Mouse (Mus musculus): ENCODE measurements around the gene Prrc2c. TPM values are rescaled to one million over a fixed set of nuclear protein-coding genes. Genes with fewer than 3 reads are reported as not detected.
A peak's percentile ranks its signal among the peaks of the same experiment; 100 is the strongest.
"Not testable (repeated sequence)": the region's sequence is repeated elsewhere in the genome, so short reads cannot be mapped to it uniquely, and the experiment has no call there.

Prrc2c gene
- polyA plus RNA-seq (2016; fragmentation: Nextera tagmentation; extraction: Ambion mirVana): 89.0 and 100 TPM in 2 replicates

- H3K36me3 ChIP-seq: no peaks in the 10 kb centered on the region
- peak; percentile 98 for DNase-seq (ENCODE audit: low spot score)
- no peaks in the 10 kb centered on the region for H3K9me3 ChIP-seq
- peak within 1 kb of the TSS; percentile 99 for H3K27ac ChIP-seq
- H3K27me3 ChIP-seq (ENCODE audit: insufficient read depth, poor library complexity, severe bottlenecking): no peaks in the 10 kb centered on the region
- H3K4me3 ChIP-seq: peak within 1 kb of the TSS; percentile 99
- WGBS: 1% methylated on average over 36 of the region's 36 CpGs
- peaks cover 11% of the 10 kb centered on the region for H3K4me1 ChIP-seq
These were observed at the start of gene Prrc2c for GRCm38 (mm10) chr1:162740401-162740835. Gene Prrc2c (minus strand): TSS chr1:162740556.

DNA sequence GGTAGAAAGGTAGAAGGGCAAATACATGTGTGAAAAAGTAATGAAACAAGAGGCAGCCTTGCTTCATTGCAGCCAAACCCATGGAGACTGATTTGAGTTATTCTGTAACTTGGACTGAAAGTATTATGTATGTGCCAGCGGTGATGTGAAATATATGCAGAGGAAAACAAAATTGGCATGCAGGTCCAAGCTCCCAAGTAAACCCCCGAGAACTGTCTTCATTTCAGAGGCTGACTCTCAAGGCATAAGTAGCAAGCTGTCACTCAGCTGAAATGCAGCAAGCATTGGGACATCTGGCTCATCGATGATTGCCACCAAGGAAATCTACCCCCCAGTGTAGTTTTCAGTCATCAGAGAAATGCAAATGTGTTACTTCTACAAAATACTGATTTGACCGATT lies 44.9 kb upstream of the Prrc2c start:
- Histone ChIP-seq H3K36me3 (no peaks in the 10 kb centered on the region), H3K4me1 (no peaks in the 10 kb centered on the region), H3K9me3 (no peaks in the 10 kb centered on the region), H3K27me3 (ENCODE audit: insufficient read depth, poor library complexity, severe bottlenecking) (no peaks in the 10 kb centered on the region), H3K27ac (no peak overlapping the region), H3K4me3 (no peak overlapping the region)
- DNase-seq (ENCODE audit: low spot score): no peak
- WGBS: 80% methylated on average over 4 of the region's 4 CpGs

GRCm38 (mm10) chr1:162783669-162784248 lies 43.4 kb upstream of the Prrc2c start:
- WGBS: 82% methylated on average over 7 of the region's 7 CpGs
- no peak for DNase-seq (ENCODE audit: low spot score)
- no peaks in the 10 kb centered on the region for H3K27me3 ChIP-seq (ENCODE audit: insufficient read depth, poor library complexity, severe bottlenecking)
- H3K4me3 ChIP-seq: no peak overlapping the region
- H3K9me3 ChIP-seq: no peaks in the 10 kb centered on the region
- no peak overlapping the region for H3K27ac ChIP-seq
- no peaks in the 10 kb centered on the region for H3K4me1 ChIP-seq
- H3K36me3 ChIP-seq: no peaks in the 10 kb centered on the region

DNA sequence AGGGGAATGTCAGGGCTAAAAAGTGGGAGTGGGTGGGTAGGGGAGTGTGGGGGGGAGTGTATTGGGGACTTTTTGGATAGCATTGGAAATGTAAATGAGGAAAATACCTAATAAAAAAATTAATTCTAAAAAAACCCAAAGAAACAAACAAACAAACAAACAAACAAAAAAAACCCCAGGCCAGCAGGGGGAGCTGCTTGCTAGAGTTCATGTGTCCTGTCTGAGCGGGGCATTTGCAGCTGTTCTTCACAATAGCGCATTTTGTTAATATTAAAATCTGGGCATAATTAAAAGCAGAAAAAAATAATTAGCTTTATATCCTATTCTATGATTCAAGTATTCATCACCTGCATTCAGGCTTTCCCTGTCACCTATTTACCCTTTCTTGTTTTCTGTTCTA lies 40.7 kb upstream of the Prrc2c start:
- 86% methylated on average over 2 of the region's 2 CpGs for WGBS
- not testable (repeated sequence) for H3K36me3 ChIP-seq; H3K4me1 ChIP-seq; H3K9me3 ChIP-seq; H3K27ac ChIP-seq; H3K4me3 ChIP-seq; DNase-seq (ENCODE audit: low spot score); H3K27me3 ChIP-seq (ENCODE audit: insufficient read depth, poor library complexity, severe bottlenecking)

DNA sequence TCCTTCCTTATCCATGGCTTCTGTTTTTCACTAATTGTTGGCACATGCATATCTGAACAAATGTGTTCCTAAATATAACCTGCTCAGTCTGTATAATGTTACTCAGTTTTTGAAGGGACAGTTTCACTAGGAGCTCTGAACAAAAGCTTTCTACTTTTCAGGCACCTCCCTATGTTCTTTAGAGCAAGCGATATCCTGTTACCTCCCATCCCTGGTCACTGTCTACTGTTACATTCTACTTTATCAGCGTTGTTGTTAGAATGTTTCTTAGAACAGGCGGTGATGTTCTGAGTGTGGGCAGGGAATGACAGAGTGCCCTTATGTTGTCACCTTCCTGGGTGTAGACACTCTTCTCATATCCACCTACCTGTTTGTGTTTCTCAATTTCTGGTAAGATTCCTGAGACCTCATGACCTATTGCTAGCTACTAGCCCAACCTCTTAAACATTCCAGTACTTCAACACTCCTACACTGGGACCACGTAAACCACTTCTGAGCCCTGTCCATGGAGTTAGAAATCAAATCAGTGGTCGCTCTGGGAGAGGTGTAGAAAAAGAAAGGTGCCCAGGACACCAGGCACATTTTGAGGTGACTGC lies 37.7 kb upstream of the Prrc2c start:
- H3K36me3 ChIP-seq: no peaks in the 10 kb centered on the region
- no peak overlapping the region for H3K4me3 ChIP-seq
- H3K27me3 ChIP-seq (ENCODE audit: insufficient read depth, poor library complexity, severe bottlenecking): no peaks in the 10 kb centered on the region
- peaks cover 4% of the 10 kb centered on the region; the same call in 1 of the 2 replicates for H3K4me1 ChIP-seq
- H3K27ac ChIP-seq: no peak overlapping the region
- no peak for DNase-seq (ENCODE audit: low spot score)
- WGBS: 61% methylated on average over 5 of the region's 5 CpGs
- no peaks in the 10 kb centered on the region for H3K9me3 ChIP-seq

DNA sequence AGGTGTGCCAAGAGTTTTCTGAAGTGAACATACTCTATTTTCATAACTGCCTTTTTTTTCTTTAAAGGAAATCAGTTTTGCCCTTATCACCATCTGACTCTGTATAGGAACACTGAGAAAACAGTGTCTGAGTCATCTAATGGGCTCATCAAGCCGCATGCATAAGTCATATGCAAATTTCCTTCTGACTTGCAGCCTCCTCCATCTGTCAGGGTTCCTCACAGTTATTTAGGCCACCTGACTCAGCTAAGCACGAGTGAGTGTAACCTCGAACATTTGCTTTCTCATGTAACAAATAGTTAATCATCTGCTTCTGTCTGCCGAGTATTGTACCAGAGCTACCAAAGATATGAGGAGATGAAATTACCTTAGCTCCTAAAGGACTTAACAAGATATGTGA lies 33.3 kb upstream of the Prrc2c start:
- 77% methylated on average over 4 of the region's 4 CpGs for WGBS
- Histone ChIP-seq H3K27ac (no peak overlapping the region), H3K4me1 (peaks cover 4% of the 10 kb centered on the region; the same call in 1 of the 2 replicates), H3K9me3 (no peaks in the 10 kb centered on the region), H3K27me3 (ENCODE audit: insufficient read depth, poor library complexity, severe bottlenecking) (no peaks in the 10 kb centered on the region), H3K36me3 (no peaks in the 10 kb centered on the region), H3K4me3 (no peak overlapping the region)
- no peak for DNase-seq (ENCODE audit: low spot score)

DNA sequence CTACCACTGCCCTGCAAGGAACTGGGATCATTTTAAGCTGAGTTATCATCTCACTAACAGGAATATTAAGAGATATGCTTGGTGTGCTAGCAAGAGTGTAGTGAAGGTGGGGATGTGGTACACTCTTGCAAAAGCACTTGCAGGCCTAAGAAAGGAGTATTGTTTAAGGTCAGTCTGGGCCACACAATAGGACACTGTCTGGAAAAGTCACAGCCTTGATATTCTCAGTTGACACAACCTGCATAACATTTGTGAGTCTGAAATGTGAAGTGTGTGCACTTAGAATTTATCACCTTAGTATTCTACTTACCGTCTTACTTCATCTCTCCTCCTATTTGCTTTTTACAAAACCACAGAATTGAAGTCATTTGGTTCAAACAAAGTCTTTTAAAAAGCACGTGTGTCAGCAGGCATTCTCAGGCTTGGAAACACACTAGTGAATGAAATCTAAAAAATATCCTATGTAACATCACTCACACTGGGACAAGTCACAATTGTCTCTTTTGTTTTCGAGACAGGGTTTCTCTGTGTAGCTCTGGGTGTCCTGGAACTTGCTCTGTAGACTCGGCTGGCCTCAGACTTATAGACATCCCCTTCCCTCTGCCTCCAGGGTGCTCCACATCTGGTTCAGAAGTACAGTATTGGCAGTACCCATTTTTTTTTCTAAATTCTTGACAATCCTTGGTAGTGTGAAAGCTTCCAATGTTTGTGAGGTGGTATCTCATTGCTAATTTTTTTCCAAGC lies 31.4 kb upstream of the Prrc2c start:
- Histone ChIP-seq H3K4me3 (no peak overlapping the region), H3K36me3 (no peaks in the 10 kb centered on the region), H3K9me3 (no peaks in the 10 kb centered on the region), H3K27me3 (ENCODE audit: insufficient read depth, poor library complexity, severe bottlenecking) (no peaks in the 10 kb centered on the region), H3K27ac (no peak overlapping the region), H3K4me1 (no peaks in the 10 kb centered on the region)
- DNase-seq (ENCODE audit: low spot score): no peak
- 72% methylated on average over 4 of the region's 4 CpGs for WGBS

DNA sequence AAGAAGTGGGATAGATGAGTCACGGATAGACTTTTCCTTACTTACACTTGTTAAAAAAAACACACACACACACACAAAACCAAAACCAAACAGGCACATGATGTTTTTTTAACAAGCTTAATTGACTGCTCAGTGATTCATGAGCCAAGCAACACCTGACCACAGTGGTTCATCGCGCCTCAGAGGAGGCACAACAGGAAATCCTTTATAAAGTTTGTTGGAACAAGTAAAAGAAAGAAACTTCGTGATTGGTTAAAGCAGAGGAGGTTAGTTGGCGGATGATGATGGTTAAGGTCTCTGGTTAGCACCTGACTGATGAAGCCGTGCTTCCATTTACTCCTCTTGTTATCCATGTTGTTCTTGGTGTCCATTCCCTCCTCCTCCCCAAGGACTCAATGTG lies 11.7 kb upstream of the Prrc2c start:
- H3K9me3 ChIP-seq: no peaks in the 10 kb centered on the region
- H3K27me3 ChIP-seq (ENCODE audit: insufficient read depth, poor library complexity, severe bottlenecking): no peaks in the 10 kb centered on the region
- no peak overlapping the region for H3K27ac ChIP-seq
- no peaks in the 10 kb centered on the region for H3K4me1 ChIP-seq
- no peak for DNase-seq (ENCODE audit: low spot score)
- no peak overlapping the region for H3K4me3 ChIP-seq
- 83% methylated on average over 6 of the region's 6 CpGs for WGBS
- H3K36me3 ChIP-seq: no peaks in the 10 kb centered on the region

GRCm38 (mm10) chr1:162749607-162750006 lies 9.3 kb upstream of the Prrc2c start:
- H3K27me3 ChIP-seq (ENCODE audit: insufficient read depth, poor library complexity, severe bottlenecking): no peaks in the 10 kb centered on the region
- no peaks in the 10 kb centered on the region for H3K36me3 ChIP-seq
- H3K4me1 ChIP-seq: no peaks in the 10 kb centered on the region
- WGBS: 76% methylated on average over 7 of the region's 7 CpGs
- DNase-seq (ENCODE audit: low spot score): no peak
- no peaks in the 10 kb centered on the region for H3K9me3 ChIP-seq
- H3K4me3 ChIP-seq: no peak overlapping the region
- H3K27ac ChIP-seq: no peak overlapping the region

GRCm38 (mm10) chr1:162748761-162749160 lies 8.4 kb upstream of the Prrc2c start:
- Histone ChIP-seq H3K4me1 (no peaks in the 10 kb centered on the region), H3K4me3 (no peak overlapping the region), H3K36me3 (no peaks in the 10 kb centered on the region), H3K9me3 (no peaks in the 10 kb centered on the region), H3K27ac (no peak overlapping the region), H3K27me3 (ENCODE audit: insufficient read depth, poor library complexity, severe bottlenecking) (no peaks in the 10 kb centered on the region)
- no peak for DNase-seq (ENCODE audit: low spot score)
- WGBS: 80% methylated on average over 5 of the region's 5 CpGs

DNA sequence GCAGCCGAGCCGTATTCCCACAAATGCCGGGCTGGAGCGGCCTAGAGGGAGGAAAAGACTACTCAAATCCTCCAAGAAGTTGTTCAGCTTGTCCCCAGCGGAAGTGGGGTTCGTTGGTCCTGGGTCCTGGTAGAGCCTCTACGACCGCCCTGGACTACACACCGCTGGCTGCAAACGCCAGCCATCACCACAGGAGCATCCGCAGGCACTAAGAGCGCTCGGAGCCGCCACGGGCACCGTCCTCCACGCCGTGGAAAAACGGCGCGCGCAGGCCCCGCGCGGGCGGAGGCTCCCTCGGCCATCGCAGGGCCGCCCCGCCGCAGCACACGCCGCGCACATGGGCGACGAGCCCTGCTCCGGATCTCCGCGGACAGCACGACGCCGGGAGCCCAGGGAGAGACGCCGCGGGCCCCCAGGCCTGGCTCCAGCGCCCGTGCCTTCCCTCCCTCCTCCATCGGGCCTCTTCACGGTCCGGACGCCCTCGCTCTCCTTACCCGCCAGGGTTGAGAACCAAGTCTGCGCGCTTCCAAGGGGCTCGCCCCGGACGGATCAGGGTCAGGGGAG lies 443 bp downstream of the Prrc2c start:
- DNase-seq (ENCODE audit: low spot score): peak; percentile 82
- WGBS: under 1% methylated on average over 58 of the region's 58 CpGs
- peak overlapping the region; percentile 99 for H3K4me3 ChIP-seq

GRCm38 (mm10) chr1:162739406-162739805 lies 950 bp downstream of the Prrc2c start:
- Histone ChIP-seq H3K9me3 (no peaks in the 10 kb centered on the region), H3K27me3 (ENCODE audit: insufficient read depth, poor library complexity, severe bottlenecking) (no peaks in the 10 kb centered on the region), H3K4me1 (peaks cover 11% of the 10 kb centered on the region), H3K27ac (peak overlapping the region; percentile 99), H3K36me3 (no peaks in the 10 kb centered on the region), H3K4me3 (peak overlapping the region; percentile 99)
- no peak for DNase-seq (ENCODE audit: low spot score)
- WGBS: 0% methylated on average over 10 of the region's 10 CpGs

More for the DNA sequence above, 443 bp downstream of the Prrc2c start:
- Histone ChIP-seq H3K27ac (peak overlapping the region; percentile 99), H3K9me3 (no peaks in the 10 kb centered on the region), H3K27me3 (ENCODE audit: insufficient read depth, poor library complexity, severe bottlenecking) (no peaks in the 10 kb centered on the region), H3K36me3 (no peaks in the 10 kb centered on the region), H3K4me1 (peaks cover 11% of the 10 kb centered on the region)

DNA sequence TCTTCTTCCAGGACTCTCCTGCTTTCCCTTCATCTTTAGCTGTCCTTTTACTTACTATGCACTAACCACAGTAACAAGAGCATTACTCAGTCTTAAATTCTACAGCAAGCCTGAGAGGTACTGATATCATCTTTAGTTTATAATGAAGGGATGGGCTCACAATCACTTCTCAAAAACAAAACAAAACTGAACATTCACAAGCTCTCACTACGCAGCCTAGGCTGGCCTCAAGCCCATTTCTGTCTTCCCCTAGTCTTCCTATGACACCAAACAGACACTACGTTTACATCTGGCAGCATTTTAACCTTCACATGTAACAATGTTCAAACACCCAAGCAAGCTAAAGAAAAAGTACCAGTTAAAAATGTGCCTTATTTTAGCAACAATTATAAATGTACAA lies 1.9 kb downstream of the Prrc2c start:
- Histone ChIP-seq H3K9me3 (no peaks in the 10 kb centered on the region), H3K27ac (no peak overlapping the region), H3K4me3 (peak overlapping the region; percentile 99), H3K4me1 (peaks cover 11% of the 10 kb centered on the region), H3K27me3 (ENCODE audit: insufficient read depth, poor library complexity, severe bottlenecking) (no peaks in the 10 kb centered on the region), H3K36me3 (no peaks in the 10 kb centered on the region)
- 38% methylated on average over 2 of the region's 2 CpGs for WGBS
- no peak for DNase-seq (ENCODE audit: low spot score)
